Mouse (Mus musculus): ENCODE data around the gene Tnfsf9. TPM values are rescaled to one million over a fixed set of nuclear protein-coding genes. Genes with fewer than 3 reads are reported as not detected.
A peak's percentile ranks its signal among the peaks of the same experiment; 100 is the strongest.

Gene Tnfsf9
- 3.3 and 4.6 TPM in 2 replicates for polyA plus RNA-seq (2012; ENCODE audit: insufficient read depth, low replicate concordance)

- Histone ChIP-seq H3K27me3 (replicated peaks) (no peaks in the 10 kb centered on the region), H3K4me1 (peaks cover 79% of the 10 kb centered on the region)
These were observed at the start of gene Tnfsf9 for GRCm38 (mm10) chr17:57105181-57106034. Gene Tnfsf9, plus strand, starts transcription at chr17:57105325.

DNA sequence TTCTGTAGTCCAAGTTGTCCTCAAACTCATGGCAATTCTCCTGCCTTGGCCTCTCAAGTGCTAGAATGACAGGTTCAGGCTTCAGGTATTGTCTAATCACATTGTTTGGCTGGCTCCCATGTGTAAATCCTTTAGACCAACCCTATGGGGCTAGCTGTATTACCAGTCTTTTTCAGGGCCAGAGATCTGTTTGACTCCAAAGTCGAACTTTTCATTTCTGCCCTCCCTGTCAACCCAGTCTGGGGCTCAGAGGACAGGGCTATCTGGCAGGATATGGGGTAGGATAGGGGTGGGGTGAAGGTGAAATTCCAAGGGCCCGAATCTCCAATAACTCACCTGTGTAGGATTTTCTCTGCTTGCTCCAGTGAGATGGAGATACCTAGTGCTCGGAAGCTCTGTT, 48.9 kb upstream of the Tnfsf9 start:
- no peaks in the 10 kb centered on the region for H3K36me3 ChIP-seq (replicated peaks; ENCODE audit: low read length)
- H3K4me1 ChIP-seq: peaks cover 25% of the 10 kb centered on the region
- TF ChIP-seq FLI1 (IDR thresholded peaks at IDR 0.05; ENCODE audit: low read length) (no peak), GATA1 (IDR thresholded peaks at IDR 0.05; ENCODE audit: borderline replicate concordance, low read length) (no peak)

More at GRCm38 (mm10) chr17:57105181-57106034, at the start of gene Tnfsf9:
- peak within 1 kb of the TSS; percentile 100 for H3K4me3 ChIP-seq (replicated peaks)
- no peaks in the 10 kb centered on the region for H3K9me3 ChIP-seq
- peaks cover 51% of the 10 kb centered on the region for H3K36me3 ChIP-seq (replicated peaks; ENCODE audit: low read length)
- no peak for TF ChIP-seq FLI1 (IDR thresholded peaks at IDR 0.05; ENCODE audit: low read length)
- TF ChIP-seq GATA1 (IDR thresholded peaks at IDR 0.05; ENCODE audit: borderline replicate concordance, low read length): no peak

DNA sequence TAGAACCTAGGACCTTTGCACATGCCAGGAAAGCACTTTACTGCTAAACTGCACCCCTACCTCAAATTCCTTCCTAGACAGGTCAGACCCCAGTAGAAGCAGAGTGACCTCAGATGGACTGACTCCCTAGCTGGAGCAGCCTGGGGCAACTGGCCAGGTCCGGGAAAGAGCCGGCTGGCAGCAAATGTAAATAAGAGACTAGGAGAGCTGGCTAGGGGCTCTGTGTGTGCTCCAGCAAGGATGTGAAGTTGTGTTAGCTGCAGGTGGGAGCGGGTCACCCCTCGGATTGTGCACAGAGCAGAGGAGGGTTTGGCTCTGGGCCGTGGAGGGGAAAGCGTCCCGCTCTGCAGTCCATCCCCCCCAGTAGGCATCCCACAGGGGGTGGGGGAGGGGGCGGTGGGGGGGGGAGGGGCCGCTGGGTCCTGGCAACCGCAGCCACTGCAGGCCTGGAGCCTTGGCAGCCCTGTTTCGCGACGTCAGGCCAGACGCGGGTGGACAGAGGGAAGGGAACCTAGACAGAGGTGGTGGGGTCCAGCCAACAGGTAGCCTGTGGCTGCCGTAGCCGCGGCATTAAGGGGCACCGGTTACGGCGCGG, 46.1 kb upstream of the Tnfsf9 start, which contains the start of gene Crb3:
TSS of gene Crb3 (plus strand) at position 215 of the 595 bp plus-strand sequence.
- Histone ChIP-seq H3K4me3 (replicated peaks) (peak within 1 kb of the TSS; percentile 91), H3K36me3 (replicated peaks; ENCODE audit: low read length) (no peaks in the 10 kb centered on the region), H3K27me3 (replicated peaks) (peaks cover 68% of the 10 kb centered on the region), H3K4me1 (peaks cover 40% of the 10 kb centered on the region), H3K9me3 (no peaks in the 10 kb centered on the region)
- no peak for TF ChIP-seq GATA1 (IDR thresholded peaks at IDR 0.05; ENCODE audit: borderline replicate concordance, low read length)
- no peak for TF ChIP-seq FLI1 (IDR thresholded peaks at IDR 0.05; ENCODE audit: low read length)

More for the DNA sequence above, 48.9 kb upstream of the Tnfsf9 start:
- no peaks in the 10 kb centered on the region for H3K9me3 ChIP-seq
- peaks cover 55% of the 10 kb centered on the region for H3K27me3 ChIP-seq (replicated peaks)
- no peak overlapping the region for H3K4me3 ChIP-seq (replicated peaks)

DNA sequence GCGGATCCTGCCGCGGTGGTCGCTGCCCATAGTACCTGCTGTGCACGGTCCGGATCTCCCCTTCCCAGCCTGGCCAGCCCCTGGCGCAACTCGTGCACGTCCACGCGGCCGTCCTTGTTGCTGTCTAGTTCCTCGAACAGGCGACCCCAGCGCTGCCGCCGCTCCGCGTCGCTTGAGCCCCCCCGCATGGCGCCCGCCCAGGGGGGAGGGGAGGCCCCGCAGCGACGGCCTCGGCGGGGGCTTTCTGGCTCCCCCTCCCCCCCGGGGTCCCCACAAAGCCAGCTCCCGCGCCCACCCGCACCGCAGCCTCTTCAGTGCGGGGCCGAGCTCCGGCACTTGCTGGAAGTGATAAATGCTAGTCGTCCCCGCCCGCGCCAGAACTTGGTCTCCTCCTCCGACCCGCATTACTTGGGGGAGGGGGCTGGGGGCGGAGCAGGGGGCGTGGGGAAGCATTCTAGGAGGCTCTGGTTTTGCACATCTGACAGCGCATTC, 45.6 kb upstream of the Tnfsf9 start, which contains the start of gene Slc25a23:
TSS of gene Slc25a23 (minus strand) at position 378 of the 492 bp plus-strand sequence.
- H3K4me3 ChIP-seq (replicated peaks): peak within 1 kb of the TSS; percentile 91
- no peak for TF ChIP-seq FLI1 (IDR thresholded peaks at IDR 0.05; ENCODE audit: low read length)
- no peak for TF ChIP-seq GATA1 (IDR thresholded peaks at IDR 0.05; ENCODE audit: borderline replicate concordance, low read length)
- H3K4me1 ChIP-seq: peaks cover 43% of the 10 kb centered on the region
- H3K27me3 ChIP-seq (replicated peaks): peaks cover 73% of the 10 kb centered on the region
- H3K36me3 ChIP-seq (replicated peaks; ENCODE audit: low read length): no peaks in the 10 kb centered on the region
- no peaks in the 10 kb centered on the region for H3K9me3 ChIP-seq

- Histone ChIP-seq H3K4me1 (peaks cover 47% of the 10 kb centered on the region), H3K9me3 (no peaks in the 10 kb centered on the region), H3K27me3 (replicated peaks) (peaks cover 76% of the 10 kb centered on the region), H3K36me3 (replicated peaks; ENCODE audit: low read length) (peaks cover under 1% of the 10 kb centered on the region), H3K4me3 (replicated peaks) (peak overlapping the region; percentile 91)
- TF ChIP-seq FLI1 (IDR thresholded peaks at IDR 0.05; ENCODE audit: low read length) (no peak), GATA1 (IDR thresholded peaks at IDR 0.05; ENCODE audit: borderline replicate concordance, low read length) (0 out of 3 replicates have a peak, but pooled peaks have one; percentile 20)
These were observed 44.8 kb upstream of the Tnfsf9 start for GRCm38 (mm10) chr17:57060231-57060801.

- Histone ChIP-seq H3K4me3 (replicated peaks) (peak overlapping the region; percentile 91), H3K4me1 (peaks cover 50% of the 10 kb centered on the region), H3K9me3 (no peaks in the 10 kb centered on the region), H3K27me3 (replicated peaks) (peaks cover 73% of the 10 kb centered on the region), H3K36me3 (replicated peaks; ENCODE audit: low read length) (peaks cover 6% of the 10 kb centered on the region)
- TF ChIP-seq FLI1 (IDR thresholded peaks at IDR 0.05; ENCODE audit: low read length) (no peak), GATA1 (IDR thresholded peaks at IDR 0.05; ENCODE audit: borderline replicate concordance, low read length) (no peak)
These were observed 44.1 kb upstream of the Tnfsf9 start for GRCm38 (mm10) chr17:57061069-57061468.

GRCm38 (mm10) chr17:57062011-57062521, 43.1 kb upstream of the Tnfsf9 start:
- H3K36me3 ChIP-seq (replicated peaks; ENCODE audit: low read length): peaks cover 16% of the 10 kb centered on the region
- TF ChIP-seq GATA1 (IDR thresholded peaks at IDR 0.05; ENCODE audit: borderline replicate concordance, low read length): no peak
- no peak for TF ChIP-seq FLI1 (IDR thresholded peaks at IDR 0.05; ENCODE audit: low read length)
- H3K9me3 ChIP-seq: no peaks in the 10 kb centered on the region
- peaks cover 72% of the 10 kb centered on the region for H3K27me3 ChIP-seq (replicated peaks)
- H3K4me3 ChIP-seq (replicated peaks): peak overlapping the region; percentile 76
- peaks cover 50% of the 10 kb centered on the region for H3K4me1 ChIP-seq

- Histone ChIP-seq H3K4me3 (replicated peaks) (peak overlapping the region; percentile 57), H3K27me3 (replicated peaks) (peaks cover 68% of the 10 kb centered on the region), H3K9me3 (no peaks in the 10 kb centered on the region), H3K36me3 (replicated peaks; ENCODE audit: low read length) (peaks cover 20% of the 10 kb centered on the region), H3K4me1 (peaks cover 50% of the 10 kb centered on the region)
- TF ChIP-seq GATA1 (IDR thresholded peaks at IDR 0.05; ENCODE audit: borderline replicate concordance, low read length) (no peak), FLI1 (IDR thresholded peaks at IDR 0.05; ENCODE audit: low read length) (no peak)
These were observed 42.6 kb upstream of the Tnfsf9 start for GRCm38 (mm10) chr17:57062548-57062947.

DNA sequence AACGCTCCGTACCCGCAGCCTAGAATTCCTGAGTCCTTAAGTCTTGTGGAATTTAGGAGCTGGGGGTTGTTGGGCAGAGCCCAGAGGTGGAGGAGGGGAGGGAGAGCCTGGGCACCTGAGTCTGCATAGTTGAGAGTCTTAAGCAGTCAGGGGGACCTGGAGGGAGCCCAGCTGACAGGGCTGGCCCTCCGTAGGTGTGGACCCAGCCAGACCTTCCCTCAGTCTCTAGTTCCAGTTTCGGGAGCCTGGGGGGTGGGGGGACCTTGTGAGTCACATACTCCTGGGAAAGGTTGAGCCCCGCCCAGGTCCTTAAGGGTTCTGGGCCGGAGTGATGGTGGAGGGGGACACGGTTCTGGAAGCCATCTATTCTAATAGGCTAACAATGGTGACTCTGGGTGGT, 42.1 kb upstream of the Tnfsf9 start:
- peaks cover 50% of the 10 kb centered on the region for H3K4me1 ChIP-seq
- no peaks in the 10 kb centered on the region for H3K9me3 ChIP-seq
- TF ChIP-seq GATA1 (IDR thresholded peaks at IDR 0.05; ENCODE audit: borderline replicate concordance, low read length): no peak
- TF ChIP-seq FLI1 (IDR thresholded peaks at IDR 0.05; ENCODE audit: low read length): no peak
- peaks cover 25% of the 10 kb centered on the region for H3K36me3 ChIP-seq (replicated peaks; ENCODE audit: low read length)
- no peak overlapping the region for H3K4me3 ChIP-seq (replicated peaks)
- peaks cover 63% of the 10 kb centered on the region for H3K27me3 ChIP-seq (replicated peaks)

Measured in megakaryocyte, embryonic 14.5 days (primary cell).